Mouse (Mus musculus) liver, embryonic 16.5 days (tissue): ENCODE results near the gene Lag3. TPM values are rescaled to one million over a fixed set of nuclear protein-coding genes. Genes with fewer than 3 reads are reported as not detected.

Experiments used
- ATAC-seq: fragments of 200-750 bp; cut with Nextera tagmentation; 2 replicates; pipeline ENCODE4 v1.8.0; 2017; ENCODE audit warnings: low read depth, mild to moderate bottlenecking, moderate number of reproducible peaks, moderate library complexity
- H3K27ac ChIP-seq: fragments of 300-500 bp; sonication (generic); 2 replicates; pipeline ENCODE4 v1.5.1; 2014; ENCODE audit warnings: mild to moderate bottlenecking, low read length
- H3K27me3 ChIP-seq: fragments of 300-500 bp; sonication (generic); 2 replicates; pipeline ENCODE4 v1.6.1; 2014; ENCODE audit warnings: low read depth, low read length, mixed read lengths; ENCODE audit not compliant: control insufficient read depth, insufficient read depth
- H3K36me3 ChIP-seq: fragments of 300-500 bp; sonication (generic); 2 replicates; pipeline ENCODE4 v1.6.1; 2014; ENCODE audit warnings: mild to moderate bottlenecking; ENCODE audit not compliant: control insufficient read depth, insufficient read depth
- H3K4me1 ChIP-seq: fragments of 300-500 bp; sonication (generic); 2 replicates; pipeline ENCODE4 v1.6.1; 2014; ENCODE audit warnings: low read depth, low read length, mixed read lengths; ENCODE audit not compliant: control insufficient read depth
- H3K4me2 ChIP-seq: fragments of 300-500 bp; sonication (generic); 2 replicates; pipeline ENCODE4 v1.6.1; 2014; ENCODE audit warnings: low read depth, low read length, mixed read lengths
- H3K4me3 ChIP-seq: fragments of 300-500 bp; sonication (generic); 2 replicates; pipeline ENCODE4 v1.5.1; 2014; ENCODE audit warnings: low read depth, mild to moderate bottlenecking, low read length
- H3K9ac ChIP-seq: fragments of 300-500 bp; sonication (generic); 2 replicates; pipeline ENCODE4 v1.6.1; 2014; ENCODE audit warnings: low read depth, low read length
- H3K9me3 ChIP-seq: fragments of 300-500 bp; sonication (generic); replicated peaks from 2 replicates; pipeline ENCODE4 v1.6.1; 2016; ENCODE audit warnings: low read length; ENCODE audit not compliant: control insufficient read depth
- WGBS: fragments of 180-500 bp; shearing (Covaris S2); extraction: QIAGEN DNeasy Blood & Tissue Kit; methylation state at CpG from one replicate; pipeline ENCODE4 v1.1.7; 2014; ENCODE audit not compliant: insufficient replicate concordance; 5-methylcytosine and 5-hydroxymethylcytosine counted together
- polyA plus RNA-seq: library from polyadenylated mRNA; unstranded; fragments of >200 nt; fragmentation: Nextera tagmentation; extraction: Ambion mirVana; gene quantifications from 2 replicates; pipeline ENCODE4 v1.2.1, GENCODE M21; 2015

Lag3 gene
- polyA plus RNA-seq, 1 experiment from 2014 or later = 0.15 TPM

DNA sequence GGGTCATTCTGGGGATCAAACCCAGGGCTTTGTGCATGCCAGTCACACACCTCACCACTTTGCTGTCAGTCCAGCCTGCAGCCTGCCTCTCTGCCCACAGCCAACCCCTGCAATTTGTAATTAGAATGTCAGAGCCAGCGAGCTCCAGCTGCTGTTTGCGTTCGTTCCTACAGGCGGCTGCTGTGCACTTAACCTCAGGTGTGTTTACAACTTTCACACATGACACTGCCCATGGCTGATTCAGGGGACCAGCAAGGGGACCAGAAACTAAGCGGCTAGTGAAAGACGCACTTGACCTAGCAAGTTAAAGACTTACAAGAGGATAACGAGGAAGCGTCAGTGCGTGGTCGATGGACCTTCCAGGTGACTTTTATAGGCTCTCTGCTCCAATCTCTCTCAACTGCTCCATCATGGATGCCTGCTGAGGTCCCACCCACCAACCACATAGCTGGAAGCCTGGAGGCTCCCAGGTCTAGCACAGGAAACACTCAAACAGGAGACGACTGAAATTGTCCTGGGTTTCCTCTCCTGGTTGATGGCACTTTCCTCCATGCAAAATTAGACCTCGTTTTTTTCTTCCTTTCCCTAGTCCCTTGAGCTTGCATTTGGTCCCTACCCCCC lies 13.8 kb upstream of the Lag3 start:
- no peaks in the 10 kb centered on the region for H3K9me3 ChIP-seq
- H3K36me3 ChIP-seq = no peaks in the 10 kb centered on the region
- peak overlapping the region; percentile 39 for H3K4me2 ChIP-seq
- H3K27ac ChIP-seq = peak overlapping the region; percentile 81
- ATAC-seq = no peak
- H3K9ac ChIP-seq = peak overlapping the region; percentile 7; the same call in 1 of the 2 replicates
- peak overlapping the region; percentile 41 for H3K4me3 ChIP-seq
- 41% methylated on average over 12 of the region's 12 CpGs for WGBS
- peaks cover 6% of the 10 kb centered on the region for H3K27me3 ChIP-seq
- peaks cover 3% of the 10 kb centered on the region for H3K4me1 ChIP-seq

DNA sequence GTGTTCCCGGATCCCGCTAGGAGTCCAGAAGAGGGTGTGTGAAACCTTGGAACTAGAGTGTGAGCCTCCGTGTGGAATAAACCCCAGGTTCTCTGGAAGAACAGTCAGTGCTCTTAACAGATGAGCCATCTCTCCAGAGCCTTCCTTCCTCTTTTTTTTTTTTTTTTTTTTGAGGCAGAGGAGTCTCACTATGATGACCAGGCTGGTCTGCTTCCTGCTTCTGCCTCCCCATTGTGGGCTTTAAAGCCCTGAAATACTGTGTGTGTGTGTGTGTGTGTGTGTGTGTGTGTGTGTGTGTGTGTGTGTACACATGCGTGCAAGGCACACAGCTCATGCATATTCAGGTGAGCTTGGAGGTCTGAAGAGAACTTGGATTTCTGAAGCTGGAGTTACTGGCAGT lies 10.0 kb upstream of the Lag3 start:
- Histone ChIP-seq H3K4me3 (no peak overlapping the region), H3K9me3 (no peaks in the 10 kb centered on the region), H3K27ac (no peak overlapping the region), H3K9ac (no peak overlapping the region), H3K4me1 (peaks cover 5% of the 10 kb centered on the region), H3K36me3 (no peaks in the 10 kb centered on the region), H3K27me3 (peaks cover 44% of the 10 kb centered on the region), H3K4me2 (no peak overlapping the region)
- no peak for ATAC-seq
- WGBS = 36% methylated on average over 4 of the region's 4 CpGs

DNA sequence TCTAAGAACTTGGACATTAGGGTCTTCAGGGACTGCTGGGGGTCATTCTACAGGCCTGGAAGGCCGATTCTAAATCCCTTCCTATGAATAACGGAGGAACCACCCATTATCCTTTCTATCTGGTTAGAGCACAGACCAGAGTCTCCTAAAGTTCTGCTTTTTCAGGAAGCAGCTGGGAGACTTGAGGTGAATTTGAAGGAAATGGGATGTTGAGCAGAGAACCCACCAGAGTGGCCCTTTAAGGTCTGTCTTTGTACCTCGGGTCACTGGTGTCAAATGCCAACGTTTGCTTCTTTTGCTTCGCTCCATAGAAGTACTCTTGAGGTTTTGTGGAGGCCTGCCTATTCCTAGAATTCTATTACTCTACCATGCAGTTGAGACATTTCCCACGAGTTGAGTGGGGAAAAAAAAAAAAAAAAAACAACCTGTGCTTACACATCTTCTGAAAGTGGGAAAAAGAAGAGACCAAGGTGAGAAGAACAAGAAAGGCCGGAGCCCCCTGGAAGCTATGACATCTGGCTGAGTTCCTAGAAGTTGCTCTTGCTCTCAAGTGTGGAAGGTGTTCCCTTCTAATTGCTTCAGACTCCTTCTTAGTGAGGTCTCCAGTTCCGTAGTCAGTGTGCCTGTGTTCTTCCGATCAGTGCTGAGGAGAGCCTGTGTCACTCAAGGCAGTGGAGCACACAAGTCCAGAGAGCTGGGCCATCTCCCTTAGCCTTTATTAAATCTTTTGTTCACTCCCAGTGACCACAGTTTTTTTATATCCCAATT lies 9.0 kb upstream of the Lag3 start:
- WGBS = 34% methylated on average over 9 of the region's 9 CpGs
- H3K9ac ChIP-seq = no peak overlapping the region
- no peaks in the 10 kb centered on the region for H3K9me3 ChIP-seq
- H3K4me1 ChIP-seq = peaks cover 5% of the 10 kb centered on the region
- H3K4me3 ChIP-seq = no peak overlapping the region
- H3K4me2 ChIP-seq = 0 out of 2 replicates have a peak overlapping the region, but pooled peaks have one; percentile 10
- peaks cover 54% of the 10 kb centered on the region for H3K27me3 ChIP-seq
- no peak for ATAC-seq
- H3K27ac ChIP-seq = peak overlapping the region; percentile 20; the same call in 1 of the 2 replicates
- no peaks in the 10 kb centered on the region for H3K36me3 ChIP-seq

DNA sequence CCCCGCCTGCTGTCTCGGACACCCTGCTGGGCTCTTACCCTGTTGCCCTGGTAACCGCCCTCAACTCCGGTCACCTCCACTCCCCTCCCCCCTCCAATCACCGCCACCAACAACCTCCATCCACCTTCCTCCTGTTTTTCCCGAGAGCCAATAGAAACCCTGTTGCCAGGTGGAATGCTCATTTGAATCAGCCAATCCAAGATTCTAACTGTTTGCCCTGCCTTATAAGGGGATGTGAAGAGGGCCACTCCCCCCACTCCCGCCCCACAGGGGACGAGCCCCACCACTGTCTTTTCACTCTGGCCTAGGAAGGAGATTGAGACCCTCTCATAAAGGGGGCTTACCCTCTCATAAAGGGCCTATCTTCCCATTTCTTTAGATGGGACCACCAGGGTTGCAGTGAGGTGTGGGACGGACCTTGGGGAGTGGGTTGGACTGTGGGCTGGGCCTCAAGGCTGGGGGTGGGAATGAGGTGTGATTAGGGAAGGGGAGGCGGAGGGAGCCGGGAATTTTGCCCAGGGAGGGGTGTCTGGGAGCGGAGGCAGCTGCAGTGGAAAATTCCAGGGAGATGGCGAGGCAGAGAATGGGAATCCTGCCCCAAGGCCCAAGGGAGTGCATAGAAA lies 8.3 kb upstream of the Lag3 start, which contains the start of gene Ptms:
Gene Ptms (minus strand): TSS at position 409 of the 623 bp plus-strand sequence.
- H3K9me3 ChIP-seq = no peaks in the 10 kb centered on the region
- H3K9ac ChIP-seq = no peak within 1 kb of the TSS

DNA sequence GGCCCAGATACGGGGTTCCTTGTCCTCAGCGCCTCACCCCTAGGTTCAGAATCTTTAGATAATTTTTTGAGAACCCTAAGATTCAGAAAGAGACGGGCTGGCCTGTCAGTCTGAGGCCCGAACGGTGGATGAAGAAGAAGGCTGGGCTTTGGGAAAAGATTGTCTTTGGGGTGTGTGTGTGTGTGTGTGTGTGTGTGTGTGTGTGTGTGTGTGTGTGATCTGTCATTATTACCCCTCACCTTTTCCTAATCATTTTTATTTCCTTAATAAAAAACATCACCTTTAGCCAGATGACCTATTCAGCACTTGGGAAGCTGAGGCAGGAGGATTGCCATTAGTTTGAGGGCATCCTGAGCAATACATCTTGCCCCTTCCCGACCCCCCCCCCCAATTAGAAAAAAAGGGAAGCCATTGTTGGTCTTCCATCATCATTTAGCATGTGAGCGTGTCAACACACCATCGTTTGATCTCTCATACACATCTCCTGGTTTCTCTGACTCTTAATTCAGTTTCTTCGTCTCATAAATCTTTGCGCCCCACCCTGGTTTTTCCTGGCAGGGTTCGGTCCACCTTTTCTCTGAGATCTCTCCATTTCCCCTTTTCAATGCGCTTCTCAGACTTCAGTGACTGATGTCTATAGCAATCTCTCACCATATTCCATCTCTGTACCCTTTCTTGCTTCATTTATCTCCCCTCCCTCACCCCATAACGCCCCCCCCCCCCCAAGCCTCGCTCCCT lies 7.6 kb upstream of the Lag3 start:
- peak overlapping the region; percentile 7; the same call in 1 of the 2 replicates for H3K4me2 ChIP-seq
- no peak overlapping the region for H3K27ac ChIP-seq
- H3K9me3 ChIP-seq = no peaks in the 10 kb centered on the region
- H3K9ac ChIP-seq = no peak overlapping the region
- 19% methylated on average over 13 of the region's 14 CpGs for WGBS
- ATAC-seq = no peak
- no peaks in the 10 kb centered on the region for H3K36me3 ChIP-seq
- no peak overlapping the region for H3K4me3 ChIP-seq
- peaks cover 67% of the 10 kb centered on the region for H3K27me3 ChIP-seq
- H3K4me1 ChIP-seq = peaks cover 9% of the 10 kb centered on the region

More for the DNA sequence above, 8.3 kb upstream of the Lag3 start, which contains the start of gene Ptms:
- Histone ChIP-seq H3K4me3 (peak within 1 kb of the TSS; percentile 12; the same call in 1 of the 2 replicates), H3K36me3 (no peaks in the 10 kb centered on the region), H3K4me2 (peak within 1 kb of the TSS; percentile 10; the same call in 1 of the 2 replicates), H3K27ac (peak within 1 kb of the TSS; percentile 20; the same call in 1 of the 2 replicates), H3K27me3 (peaks cover 61% of the 10 kb centered on the region), H3K4me1 (peaks cover 5% of the 10 kb centered on the region)
- 14% methylated on average over 13 of the region's 13 CpGs for WGBS
- ATAC-seq = peak; percentile 65

DNA sequence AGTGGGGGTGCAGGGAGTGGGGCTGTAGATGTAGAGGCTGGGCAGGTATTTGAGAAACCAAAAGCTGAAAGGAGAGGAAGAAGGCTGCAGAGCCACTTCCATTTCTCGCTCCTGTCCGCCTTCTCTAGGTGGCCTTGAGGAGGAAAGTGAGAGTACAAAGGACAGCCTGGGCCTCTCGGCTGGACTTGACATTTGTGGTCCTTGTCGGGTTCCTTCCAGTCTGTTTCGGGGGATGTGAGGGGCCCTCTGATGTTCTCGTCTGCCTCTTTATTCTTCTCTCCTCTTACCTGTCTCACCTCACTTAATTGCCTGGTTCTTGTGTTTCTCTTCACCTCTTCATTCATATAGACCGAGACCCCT lies 6.8 kb upstream of the Lag3 start:
- H3K27me3 ChIP-seq = peaks cover 67% of the 10 kb centered on the region
- no peak for ATAC-seq

DNA sequence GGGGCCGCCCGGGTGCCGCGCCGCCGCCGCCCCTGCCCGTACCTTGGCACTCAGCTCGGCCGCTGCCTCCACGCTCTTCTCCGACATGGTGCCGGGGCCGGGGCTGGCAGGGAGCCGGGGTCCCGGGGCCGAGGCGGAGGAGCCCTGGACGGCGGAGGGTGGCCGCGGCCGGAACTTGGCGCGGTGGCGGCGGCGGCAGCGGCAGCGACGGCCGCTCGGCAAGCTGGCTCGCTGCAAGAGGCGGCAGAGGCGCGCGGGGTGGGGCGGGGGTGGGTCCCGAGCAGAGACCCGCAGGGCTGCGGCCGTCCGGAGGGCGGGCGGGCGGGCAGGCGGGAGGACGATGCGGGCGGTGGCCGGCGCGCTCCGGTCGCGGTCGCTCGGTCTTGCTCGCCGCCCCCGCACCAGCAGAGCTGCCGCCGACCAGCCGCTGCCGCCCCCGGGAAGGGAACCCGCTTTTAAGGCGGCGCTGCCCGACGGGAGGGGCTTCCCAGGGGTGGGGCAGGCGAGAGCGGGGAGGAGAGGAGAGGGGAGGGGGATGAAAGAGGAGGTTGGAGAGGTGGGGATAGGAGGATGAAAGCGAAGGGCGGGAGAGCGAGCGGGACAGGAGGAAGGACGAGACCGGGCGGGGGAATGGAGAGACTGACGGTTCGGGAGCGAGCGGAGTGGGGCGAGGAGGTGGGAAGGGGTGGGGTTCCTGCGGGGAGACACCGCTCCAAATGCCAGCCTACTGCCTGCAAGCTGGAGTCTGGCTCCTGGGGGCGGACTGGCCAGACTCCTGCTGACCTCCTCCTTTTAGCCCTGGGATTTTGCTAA lies 6.2 kb upstream of the Lag3 start:
- Histone ChIP-seq H3K4me1 (peaks cover 12% of the 10 kb centered on the region), H3K27me3 (peaks cover 67% of the 10 kb centered on the region), H3K9ac (peak overlapping the region; percentile 68), H3K27ac (peak overlapping the region; percentile 89), H3K9me3 (no peaks in the 10 kb centered on the region), H3K36me3 (no peaks in the 10 kb centered on the region), H3K4me2 (peak overlapping the region; percentile 82), H3K4me3 (peak overlapping the region; percentile 69)
- under 1% methylated on average over 58 of the region's 89 CpGs for WGBS
- ATAC-seq = peak; percentile 66

More for the DNA sequence above, 6.8 kb upstream of the Lag3 start:
- H3K36me3 ChIP-seq = no peaks in the 10 kb centered on the region
- 16% methylated on average over 7 of the region's 7 CpGs for WGBS
- H3K4me2 ChIP-seq = peak overlapping the region; percentile 82
- peak overlapping the region; percentile 18; the same call in 1 of the 2 replicates for H3K9ac ChIP-seq
- peak overlapping the region; percentile 73 for H3K27ac ChIP-seq
- peaks cover 12% of the 10 kb centered on the region for H3K4me1 ChIP-seq
- H3K4me3 ChIP-seq = peak overlapping the region; percentile 69
- H3K9me3 ChIP-seq = no peaks in the 10 kb centered on the region
